Mouse (Mus musculus) heart, adult 8-10 months (tissue): ENCODE measurements around the gene Olfr98. TPM values are rescaled to one million over a fixed set of nuclear protein-coding genes. Genes with fewer than 3 reads are reported as not detected.
"Not testable (repeated sequence)": the region's sequence is repeated elsewhere in the genome, so short reads cannot be mapped to it uniquely, and the experiment has no call there.

Experiments used
- DNase-seq: peaks from one replicate; pipeline ENCODE4 v3.0.0; 2022; ENCODE audit warnings: low spot score
- total RNA-seq, 4 experiments: library from RNA; stranded (reverse); gene quantifications; 2 replicates each; pipeline ENCODE4 v1.2.4; 2022

The Olfr98 gene
- total RNA-seq = not detected

DNA sequence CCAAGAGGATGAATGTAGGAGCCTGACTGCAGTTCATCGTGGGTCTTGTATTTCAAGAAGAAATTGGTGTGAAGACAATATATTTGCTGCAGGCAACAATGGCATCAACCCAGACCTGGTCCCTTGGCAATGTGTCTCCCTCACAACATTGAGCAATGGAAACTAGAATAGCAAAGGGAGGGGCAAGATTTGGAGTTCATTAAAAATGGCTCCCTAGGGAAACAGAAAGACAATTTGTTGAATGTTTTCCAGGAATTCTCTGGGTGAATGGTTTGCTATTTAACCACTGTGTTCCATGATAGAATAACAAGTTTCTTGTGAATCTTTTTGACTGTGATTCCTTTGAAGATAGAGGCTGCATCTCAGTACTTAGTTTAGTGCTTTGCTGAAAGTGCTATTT is at the start of gene Olfr98:
Gene Olfr98 (minus strand): TSS at position 124 of the 400 bp plus-strand sequence.
- no peak for DNase-seq

DNA sequence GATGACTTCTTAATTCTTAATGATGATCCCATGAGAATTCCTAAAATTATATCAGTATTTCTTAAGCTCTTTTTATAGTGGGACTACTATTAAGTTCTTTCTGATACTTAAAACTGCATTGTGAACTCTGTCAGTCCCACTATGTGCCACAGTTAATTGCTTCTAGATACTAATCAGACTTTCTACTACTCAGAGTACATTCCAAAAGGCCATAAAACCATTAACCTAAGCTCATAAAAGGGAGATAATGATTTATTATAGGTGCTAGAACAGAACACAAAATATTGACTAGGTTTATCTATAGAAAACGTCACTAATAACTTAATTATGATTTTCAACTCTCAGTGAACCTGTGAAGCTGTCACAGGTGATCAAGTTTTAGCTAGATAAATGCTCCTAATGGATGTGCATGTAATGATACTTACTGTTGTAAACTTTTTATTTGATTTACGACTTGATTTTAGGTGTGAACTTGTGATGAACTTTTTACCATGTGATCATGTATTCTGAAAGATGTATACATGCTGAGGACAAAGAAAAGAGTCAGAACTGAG is 46.7 kb upstream of the Olfr98 start:
- no peak for DNase-seq

DNA sequence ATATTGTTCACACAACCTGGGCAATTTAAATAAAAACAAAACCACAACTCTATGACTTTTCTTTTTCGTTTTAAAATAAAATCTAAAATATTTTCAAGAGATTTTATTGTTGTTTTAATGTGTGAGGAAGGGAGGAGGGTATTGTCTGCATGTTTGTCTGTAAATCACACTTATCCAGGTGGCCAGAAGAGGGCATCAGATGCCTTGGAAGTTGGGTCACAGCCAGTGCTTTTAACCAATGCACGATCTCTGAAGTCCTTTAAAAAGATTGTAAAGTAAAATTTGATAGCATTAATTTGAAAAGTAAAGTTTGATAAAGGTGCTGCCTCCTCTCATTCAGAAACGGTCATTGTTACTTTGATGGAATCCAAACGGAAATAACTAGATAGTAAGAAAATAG is 44.9 kb upstream of the Olfr98 start:
- DNase-seq = no peak

DNA sequence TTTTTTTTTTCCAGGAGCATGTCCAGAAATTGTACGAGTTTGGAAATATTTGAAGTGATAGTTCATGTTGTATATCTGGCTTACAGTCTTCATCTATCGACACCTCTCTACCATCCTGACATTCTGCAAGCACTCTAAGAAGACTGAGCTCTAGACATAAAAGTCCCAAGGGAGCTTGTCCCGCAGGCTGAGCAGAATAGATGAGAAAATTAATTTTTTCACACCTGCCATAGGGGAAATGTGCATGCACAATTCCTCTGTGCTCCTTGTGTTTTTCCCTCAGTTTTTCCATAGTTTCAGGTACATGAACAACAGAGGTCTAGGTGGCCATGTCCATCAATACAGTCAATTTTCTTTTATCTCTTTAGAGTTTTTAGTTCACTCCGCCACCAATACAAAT is 40.7 kb upstream of the Olfr98 start, which contains the start of gene Olfr101:
Gene Olfr101 (minus strand): TSS at position 101 of the 400 bp plus-strand sequence.
- no peak for DNase-seq

DNA sequence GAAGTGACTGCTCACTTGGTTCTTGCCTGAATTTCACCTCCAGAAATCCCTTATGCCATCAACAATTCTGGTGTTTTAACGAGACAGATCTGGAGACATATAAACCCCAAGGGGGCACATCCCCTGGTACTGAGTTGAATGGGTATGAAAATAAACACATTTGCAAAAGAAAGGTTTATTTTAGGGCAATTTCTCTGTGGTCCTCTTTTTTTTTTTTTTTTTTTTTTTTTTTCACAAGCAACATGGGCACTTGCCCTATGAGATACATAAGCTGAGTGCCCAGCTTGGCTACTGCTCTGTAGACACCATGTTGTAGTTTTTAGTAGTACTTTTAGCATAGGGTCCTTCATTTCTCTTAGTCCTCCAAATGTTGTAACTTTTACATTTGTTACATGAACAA is 19.8 kb upstream of the Olfr98 start, which contains the start of gene Olfr99:
Gene Olfr99 (minus strand): TSS at position 101 of the 400 bp plus-strand sequence.
- DNase-seq = no peak

DNA sequence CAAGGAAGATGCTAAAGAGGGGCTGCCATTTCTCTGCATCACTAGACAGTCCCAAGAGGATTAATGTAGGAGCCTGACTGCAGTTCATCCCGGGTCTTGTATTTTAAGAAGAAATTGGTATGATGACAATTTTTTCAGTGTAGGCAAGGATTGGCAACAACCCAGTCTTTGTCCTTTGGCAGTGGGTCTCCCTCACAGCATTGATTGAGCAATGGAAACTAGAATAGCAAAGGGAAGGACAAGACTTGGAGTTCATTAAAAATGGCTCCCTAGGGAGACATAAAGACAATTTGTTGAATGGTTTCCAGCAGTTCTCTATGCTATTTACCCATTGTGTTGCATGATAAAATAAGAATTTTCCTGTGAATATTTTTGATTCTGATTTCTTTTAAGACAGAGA is 16.8 kb upstream of the Olfr98 start:
- DNase-seq = no peak

DNA sequence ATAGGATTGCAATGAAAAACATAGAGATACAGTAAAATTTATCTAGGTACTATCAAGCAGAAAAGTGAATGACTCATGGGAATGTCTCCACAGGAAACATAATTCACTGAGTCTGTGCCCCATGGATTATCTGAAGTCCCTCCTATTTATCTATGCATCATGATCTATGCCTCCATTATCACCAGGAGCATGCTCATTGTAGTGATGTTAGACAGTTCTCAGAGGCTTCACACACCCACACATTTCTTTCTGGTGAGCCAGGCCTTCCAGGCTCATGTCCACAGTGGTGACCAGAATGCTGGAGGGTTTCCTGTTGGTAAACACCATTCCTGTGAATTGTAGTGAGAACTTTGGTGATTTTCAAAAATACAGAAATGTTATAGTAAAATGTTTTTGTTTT is 13.0 kb upstream of the Olfr98 start:
- DNase-seq = no peak

DNA sequence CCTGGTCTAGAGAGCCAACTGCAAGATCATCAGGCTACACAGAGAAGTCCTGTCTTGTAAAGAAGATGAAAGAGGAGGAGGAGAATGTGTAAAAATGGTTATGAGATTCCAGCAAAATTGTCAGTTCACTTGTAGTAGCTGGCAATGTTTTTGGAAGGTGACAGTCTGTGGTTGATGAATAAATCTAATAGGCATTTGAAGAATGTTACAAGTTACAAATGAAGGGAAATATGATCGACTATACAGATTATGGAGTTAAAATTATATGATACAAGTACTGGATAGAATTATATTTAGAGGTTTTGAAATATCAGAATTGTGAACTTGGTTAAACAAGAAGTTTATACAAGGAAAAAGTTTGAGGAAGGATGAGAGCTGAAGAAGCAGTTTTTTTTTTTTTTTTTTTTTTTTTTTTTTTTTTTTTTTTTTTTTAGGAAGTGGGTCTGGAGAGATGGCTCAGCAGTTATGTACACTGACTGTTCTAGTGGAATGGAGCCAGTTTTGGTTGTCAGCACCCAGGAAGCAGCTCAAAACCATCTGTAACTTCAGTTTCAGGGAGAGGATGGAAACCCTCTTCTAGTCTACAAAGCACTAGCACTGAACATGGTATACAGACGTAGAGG is 12.2 kb upstream of the Olfr98 start:
- DNase-seq = no peak

DNA sequence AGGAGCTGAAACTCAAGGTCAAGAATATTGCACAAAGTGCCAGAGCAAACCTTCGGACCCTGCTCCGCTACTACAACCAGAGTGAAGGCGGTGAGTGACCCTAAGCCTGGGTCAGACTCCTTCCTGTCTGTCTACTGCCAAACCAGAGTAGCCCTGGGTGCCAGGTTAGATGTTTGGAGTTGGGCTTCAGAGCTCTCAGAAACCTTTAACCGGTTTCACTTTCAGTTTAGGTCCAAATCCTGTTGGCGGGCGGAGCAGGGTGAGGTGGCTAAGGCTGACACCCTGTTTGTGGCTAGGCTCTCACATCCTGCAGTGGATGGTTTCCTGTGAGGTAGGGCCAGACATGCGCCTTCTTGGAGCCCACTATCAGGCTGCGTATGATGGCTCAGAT is 7.1 kb upstream of the Olfr98 start:
- DNase-seq = peak; percentile 81

DNA sequence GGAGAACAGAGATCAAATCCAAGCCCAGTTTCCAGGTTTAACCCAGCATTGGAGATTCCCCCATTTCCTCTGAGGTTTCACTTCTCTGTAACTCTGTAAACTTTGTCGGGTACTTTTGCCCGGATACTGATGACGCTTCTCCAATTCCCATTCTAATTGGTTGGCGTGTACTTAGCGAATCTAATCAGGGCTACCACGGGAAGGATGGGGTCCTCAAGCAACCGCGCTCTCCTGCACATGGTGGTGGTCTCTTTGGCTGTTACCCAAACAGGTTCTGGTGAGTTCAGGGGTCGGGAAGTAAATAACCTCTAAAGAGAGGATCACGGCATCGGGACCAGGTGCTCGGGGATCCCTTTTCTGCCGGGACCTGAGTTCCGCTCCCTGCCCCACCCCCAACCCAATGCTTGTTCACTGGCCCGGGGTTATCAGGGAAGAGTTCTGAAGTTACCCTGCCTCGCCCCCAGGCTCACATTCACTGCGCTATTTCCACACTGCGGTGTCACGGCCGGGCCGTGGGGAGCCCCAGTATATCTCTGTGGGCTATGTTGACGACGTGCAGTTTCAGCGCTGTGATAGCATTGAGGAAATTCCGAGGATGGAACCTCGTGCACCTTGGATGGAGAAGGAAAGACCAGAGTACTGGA is 6.6 kb upstream of the Olfr98 start, which contains the start of gene H2-M3:
Gene H2-M3 (plus strand): TSS at position 163 of the 644 bp plus-strand sequence.
- DNase-seq = peak; percentile 98

DNA sequence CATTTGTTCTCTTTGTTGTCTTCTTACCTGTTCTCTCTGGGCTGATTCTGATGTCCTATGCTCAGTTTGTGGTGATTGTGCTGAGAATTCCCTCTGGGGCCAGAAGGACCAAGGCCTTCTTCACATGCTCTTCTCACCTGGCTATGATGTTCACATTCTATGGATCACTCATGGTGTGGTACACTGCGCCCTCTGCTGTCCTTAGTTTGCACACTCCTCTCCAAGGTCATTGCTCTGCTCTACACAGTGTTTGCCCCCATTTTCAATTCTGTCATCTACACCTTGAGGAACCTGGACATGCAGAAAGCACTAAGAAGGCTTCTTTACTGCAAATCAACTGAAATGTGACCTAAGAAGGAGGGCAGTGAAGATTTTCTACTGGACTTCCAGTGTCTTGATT is 13.0 kb downstream of the Olfr98 start:
- DNase-seq = no peak

DNA sequence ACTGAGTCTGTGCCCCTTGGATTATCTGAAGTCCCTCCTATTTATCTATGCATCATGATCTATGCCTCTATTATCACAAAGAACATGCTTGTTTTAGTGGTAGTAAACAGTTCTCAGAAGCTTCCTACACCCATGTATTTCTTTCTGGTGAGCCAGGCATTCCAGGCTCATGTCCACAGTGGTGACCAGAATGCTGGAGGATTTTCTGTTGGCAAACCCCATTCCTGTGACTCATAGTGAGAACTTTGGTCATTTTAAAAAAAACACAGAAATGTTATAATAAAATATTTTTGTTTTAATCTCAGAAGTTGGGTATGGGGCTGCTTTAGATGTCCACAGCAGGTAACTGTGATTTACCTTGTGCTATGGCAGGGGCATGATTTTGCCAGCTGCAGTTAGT is 14.1 kb downstream of the Olfr98 start:
- DNase-seq = no peak

DNA sequence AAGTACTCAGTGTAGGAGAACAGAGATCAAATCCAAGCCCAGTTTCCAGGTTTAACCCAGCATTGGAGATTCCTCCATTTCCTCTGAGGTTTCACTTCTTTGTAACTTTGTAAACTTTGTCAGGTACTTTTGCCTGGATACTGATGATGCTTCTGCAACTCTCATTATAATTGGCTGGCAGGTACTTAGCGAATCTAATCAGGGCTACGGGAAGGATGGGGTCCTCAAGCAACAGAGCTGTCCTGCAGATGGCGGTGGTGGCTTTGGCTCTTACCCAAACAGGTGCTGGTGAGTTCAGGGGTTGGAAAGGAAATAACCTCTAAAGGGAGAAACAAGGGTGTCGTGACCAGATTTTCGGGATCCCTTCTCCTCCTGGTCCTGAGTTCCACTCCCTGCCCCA is 16.8 kb downstream of the Olfr98 start:
- DNase-seq = peak; percentile 35

DNA sequence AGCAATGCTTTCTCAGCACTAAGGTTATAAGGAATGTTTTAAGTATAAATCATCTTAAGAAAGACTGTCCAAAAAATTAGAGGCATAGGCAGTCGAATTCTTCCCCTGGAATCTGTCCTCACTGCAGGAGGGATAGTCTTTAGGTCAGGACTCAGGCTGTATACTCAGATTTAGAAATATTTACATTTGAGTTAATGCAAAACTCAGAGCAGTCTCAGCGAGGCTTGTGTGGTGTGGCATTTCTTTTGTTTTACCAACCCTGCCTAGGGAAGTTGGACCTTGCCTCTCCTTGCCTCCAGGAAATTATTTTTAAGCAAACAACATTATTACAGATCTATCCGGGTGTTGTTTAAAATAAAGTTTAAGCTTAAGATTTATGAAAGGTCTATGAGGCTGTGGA is 21.4 kb downstream of the Olfr98 start:
- no peak for DNase-seq

DNA sequence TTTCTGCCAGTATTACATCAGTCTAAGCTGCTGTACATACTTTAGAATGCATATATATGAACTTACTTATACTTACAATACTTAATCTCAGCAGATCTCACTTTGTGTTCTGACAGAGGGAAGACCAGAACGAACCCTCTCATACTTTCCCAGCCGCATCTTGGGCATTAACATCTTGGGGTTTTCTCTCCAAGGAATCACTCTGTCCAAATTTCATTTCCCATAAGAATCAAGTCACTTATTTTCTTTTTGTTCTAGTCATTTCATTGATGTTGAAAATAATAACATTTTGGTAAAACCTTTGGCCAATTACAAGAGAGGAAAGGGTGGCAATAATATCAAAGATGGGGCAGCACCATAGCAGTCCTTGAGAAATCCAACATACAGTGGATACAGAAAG is 26.3 kb downstream of the Olfr98 start, which contains the start of gene Olfr97:
Gene Olfr97 (minus strand): TSS at position 101 of the 400 bp plus-strand sequence.
- not testable (repeated sequence) for DNase-seq

DNA sequence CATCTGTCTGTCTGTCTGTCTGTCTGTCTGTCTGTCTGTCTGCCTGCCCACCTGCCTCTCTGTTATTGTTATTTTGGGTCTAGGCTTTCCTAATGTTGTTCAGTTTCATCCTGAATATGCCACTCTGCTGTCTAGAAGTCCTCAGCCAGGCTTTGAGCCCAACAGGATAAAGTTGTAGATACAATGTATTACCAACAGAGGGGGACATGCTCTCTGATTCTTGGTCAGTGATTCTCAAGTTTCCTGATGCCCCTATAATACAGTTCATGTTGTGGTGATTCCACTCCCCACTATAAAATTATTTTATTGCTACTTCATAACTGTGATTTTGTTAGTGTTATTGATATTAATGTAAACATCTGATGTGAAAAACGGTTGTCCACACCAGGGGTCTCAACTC is 41.7 kb downstream of the Olfr98 start:
- no peak for DNase-seq

DNA sequence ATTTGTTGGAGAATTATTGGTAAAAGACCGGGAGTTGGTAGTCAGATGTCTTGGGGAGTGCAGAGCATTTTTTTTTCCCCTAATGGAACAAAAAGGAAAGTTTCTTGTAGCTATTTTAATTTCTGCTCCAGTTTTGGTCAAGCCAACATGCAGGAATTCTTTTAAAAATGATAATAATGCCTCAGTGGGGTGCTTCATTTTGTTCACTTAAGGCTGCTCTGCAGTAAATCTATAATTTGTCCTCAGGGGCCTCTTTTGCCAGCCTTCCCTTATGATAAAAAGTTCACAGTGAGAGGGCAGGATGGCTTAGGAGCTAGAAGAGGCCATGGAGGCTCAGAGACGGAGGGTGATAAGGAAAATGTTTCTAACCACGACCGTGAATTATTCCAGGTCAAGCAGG is 43.7 kb downstream of the Olfr98 start, which contains the start of gene Olfr96:
Gene Olfr96 (plus strand): TSS at position 301 of the 400 bp plus-strand sequence.
- no peak for DNase-seq

DNA sequence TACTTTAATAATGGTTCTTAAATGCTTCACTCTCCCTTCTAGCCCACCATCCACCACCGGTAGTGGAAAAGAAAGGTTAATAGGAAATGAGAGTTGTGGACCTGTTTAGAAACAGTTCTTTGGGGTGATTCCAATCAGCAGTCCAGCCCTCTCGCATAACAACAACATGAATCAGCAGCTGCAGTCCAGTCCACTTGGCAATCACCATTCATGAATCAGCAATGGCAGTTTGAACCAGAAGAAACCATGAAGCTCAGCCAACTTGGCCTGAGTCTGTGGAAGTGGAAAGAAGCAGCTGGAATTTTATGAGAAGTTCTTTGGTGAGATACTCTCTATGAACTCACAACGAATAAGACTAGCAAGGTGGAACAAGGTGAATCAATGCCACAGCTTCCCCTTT is 45.1 kb downstream of the Olfr98 start:
- peak; percentile 24 for DNase-seq

DNA sequence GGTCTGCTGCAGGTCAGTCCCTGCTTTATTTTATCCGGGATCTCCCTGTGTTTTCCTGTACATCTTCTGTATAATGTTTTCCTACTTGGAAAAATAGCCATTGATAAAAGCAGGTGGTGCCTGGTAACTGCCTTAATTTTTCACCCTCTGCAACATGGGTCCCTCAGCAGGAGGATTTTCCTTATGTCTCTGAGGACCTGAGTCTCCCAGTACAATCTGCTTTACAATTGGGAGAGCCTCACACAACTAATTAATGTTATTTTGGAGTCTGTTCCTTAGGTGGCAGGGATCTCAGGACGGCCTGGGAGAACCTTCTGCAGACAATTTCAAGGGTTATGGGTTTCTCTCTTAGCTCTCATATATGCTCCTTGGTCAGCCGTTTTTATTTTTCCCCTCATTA is 50.5 kb downstream of the Olfr98 start, which contains the start of gene Olfr95:
Gene Olfr95 (minus strand): TSS at position 101 of the 400 bp plus-strand sequence.
- DNase-seq = no peak
